Mouse (Mus musculus) embryo, embryonic 9.5 days (tissue): ENCODE data around the gene Atf7.

Experiments used
- DNase-seq: peaks from one replicate; pipeline ENCODE4 v3.0.0-alpha.2; 2017; ENCODE audit errors: extremely low spot score

The Atf7 gene

GRCm38 (mm10) chr15:102516293-102516692, 109.0 kb downstream of the Atf7 start:
- no peak for DNase-seq

GRCm38 (mm10) chr15:102515791-102516190, 109.5 kb downstream of the Atf7 start:
- DNase-seq, result no peak

GRCm38 (mm10) chr15:102515261-102515660, 110.0 kb downstream of the Atf7 start:
- no peak for DNase-seq

- no peak for DNase-seq
Measured at GRCm38 (mm10) chr15:102513004-102513403, 112.3 kb downstream of the Atf7 start.

- DNase-seq, result no peak
Measured at GRCm38 (mm10) chr15:102512471-102512870, 112.8 kb downstream of the Atf7 start.

GRCm38 (mm10) chr15:102512010-102512409, 113.3 kb downstream of the Atf7 start:
- no peak for DNase-seq

GRCm38 (mm10) chr15:102511285-102511833, 113.9 kb downstream of the Atf7 start:
- DNase-seq, result peak; percentile 54

GRCm38 (mm10) chr15:102510590-102511284, 114.5 kb downstream of the Atf7 start:
- DNase-seq, result peak; percentile 97

- no peak for DNase-seq
Measured at GRCm38 (mm10) chr15:102510110-102510509, 115.2 kb downstream of the Atf7 start.

- DNase-seq, result no peak
Measured at GRCm38 (mm10) chr15:102508336-102508735, 116.9 kb downstream of the Atf7 start.

- DNase-seq, result no peak
Measured at GRCm38 (mm10) chr15:102507561-102507960, 117.7 kb downstream of the Atf7 start.

- DNase-seq, result no peak
Measured at GRCm38 (mm10) chr15:102506864-102507263, 118.4 kb downstream of the Atf7 start.

GRCm38 (mm10) chr15:102506464-102506830, 118.8 kb downstream of the Atf7 start:
- no peak for DNase-seq

- no peak for DNase-seq
Measured at GRCm38 (mm10) chr15:102505770-102506463, 119.3 kb downstream of the Atf7 start.

- DNase-seq, result no peak
Measured at GRCm38 (mm10) chr15:102505073-102505769, 120.0 kb downstream of the Atf7 start.

GRCm38 (mm10) chr15:102503924-102504782, 121.1 kb downstream of the Atf7 start:
- DNase-seq, result no peak

- no peak for DNase-seq
Measured at GRCm38 (mm10) chr15:102503447-102503846, 121.8 kb downstream of the Atf7 start, which contains the start of gene Gm10337. Gene Gm10337 (plus strand): TSS chr15:102503722.

- no peak for DNase-seq
Measured at GRCm38 (mm10) chr15:102502254-102502840, 122.9 kb downstream of the Atf7 start.

- no peak for DNase-seq
Measured at GRCm38 (mm10) chr15:102501084-102501814, 124.0 kb downstream of the Atf7 start.

GRCm38 (mm10) chr15:102500479-102500878, 124.8 kb downstream of the Atf7 start:
- no peak for DNase-seq
